Mouse (Mus musculus): Measurements from ENCODE around the gene Abcc9.

- TF ChIP-seq CTCF (IDR thresholded peaks at IDR 0.05; ENCODE audit: low read depth) (no peak), EP300 (IDR thresholded peaks at IDR 0.05; ENCODE audit: low read depth) (no peak)
These were observed 151.2 kb downstream of the Abcc9 start for GRCm38 (mm10) chr6:142550871-142551270.
